Mouse (Mus musculus): Measurements from ENCODE around the gene Mosmo.
"Not testable (repeated sequence)": the region's sequence is repeated elsewhere in the genome, so short reads cannot be mapped to it uniquely, and the experiment has no call there.

Mosmo gene

DNA sequence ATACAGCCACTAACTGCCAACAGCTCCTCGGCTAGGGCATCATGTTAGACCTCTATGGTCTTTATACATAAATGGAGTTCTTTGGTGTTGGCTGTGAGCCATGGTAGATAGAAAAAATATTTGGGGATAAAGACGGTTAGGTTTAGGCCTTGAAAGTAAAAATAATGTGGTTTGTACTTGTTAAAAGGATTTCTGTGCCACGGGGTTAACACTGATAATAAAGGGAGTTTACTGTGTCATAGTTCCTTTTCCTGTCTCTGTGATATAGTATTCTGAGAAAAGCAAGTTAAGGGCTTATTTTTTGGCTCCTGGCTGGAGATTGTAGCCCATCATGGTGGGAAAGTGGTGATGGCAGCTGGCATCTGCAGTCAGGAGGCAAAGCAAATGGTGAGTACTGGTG is 26.5 kb downstream of the Mosmo start:
- DNase-seq (ENCODE audit: low spot score), result no peak

DNA sequence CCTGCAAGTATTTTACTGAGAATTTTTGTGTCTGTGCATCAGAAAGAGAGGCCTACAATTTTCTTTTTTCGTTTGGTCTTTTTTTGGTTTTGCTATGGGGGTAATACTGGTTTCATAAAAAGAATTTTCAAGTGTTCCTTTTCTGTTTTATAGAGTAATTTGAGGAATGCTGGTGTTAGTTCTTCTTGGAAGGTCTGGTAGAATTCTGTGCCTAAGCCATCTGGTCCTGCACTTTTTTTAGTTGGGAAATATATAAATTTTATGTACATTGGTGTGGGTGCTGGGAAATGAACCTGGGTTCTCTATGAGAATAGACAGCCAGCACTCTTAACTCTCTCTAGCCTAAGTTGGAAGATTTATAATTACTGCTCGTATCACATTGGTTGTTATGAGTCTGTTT is 34.7 kb downstream of the Mosmo start:
- DNase-seq (ENCODE audit: low spot score), result peak; percentile 28

DNA sequence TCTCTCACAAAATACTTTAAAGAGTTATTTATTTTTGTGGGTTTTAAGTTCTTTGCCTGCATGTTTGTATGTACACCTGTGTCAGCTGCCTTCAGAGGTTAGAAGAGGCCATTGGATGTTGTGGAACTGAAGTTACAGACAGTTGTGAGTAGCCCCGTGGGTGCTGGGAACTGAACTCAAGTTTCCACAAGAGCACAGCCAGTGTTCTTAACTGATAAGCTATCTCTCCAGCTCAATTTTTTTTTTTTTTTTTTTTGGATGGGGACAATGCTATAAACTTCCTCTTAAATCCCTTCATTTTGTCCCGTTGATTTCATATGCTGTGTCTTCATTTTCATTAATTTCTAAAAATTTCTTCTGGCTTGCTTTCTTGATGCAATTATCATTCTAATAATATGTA is 35.8 kb downstream of the Mosmo start:
- no peak for DNase-seq (ENCODE audit: low spot score)

DNA sequence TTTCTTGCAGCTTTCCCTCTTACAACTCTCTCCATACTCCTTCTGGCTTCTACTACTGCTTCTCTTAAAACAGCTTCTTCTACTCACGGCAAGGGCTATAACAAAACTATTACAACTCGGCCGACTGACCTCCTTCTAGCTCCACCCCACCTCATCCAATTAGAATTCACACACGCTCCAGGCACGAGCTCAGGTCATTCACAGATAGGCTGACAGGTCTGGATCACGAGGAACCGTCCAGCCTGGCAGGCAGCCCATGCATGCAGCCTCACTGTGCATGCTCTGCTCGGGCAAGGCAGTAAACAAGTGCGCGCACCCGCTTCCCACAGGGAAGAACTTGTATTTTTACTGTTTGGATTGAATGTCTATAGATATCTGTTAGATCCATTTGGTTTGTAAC is 36.5 kb downstream of the Mosmo start:
- not testable (repeated sequence) for DNase-seq (ENCODE audit: low spot score)

DNA sequence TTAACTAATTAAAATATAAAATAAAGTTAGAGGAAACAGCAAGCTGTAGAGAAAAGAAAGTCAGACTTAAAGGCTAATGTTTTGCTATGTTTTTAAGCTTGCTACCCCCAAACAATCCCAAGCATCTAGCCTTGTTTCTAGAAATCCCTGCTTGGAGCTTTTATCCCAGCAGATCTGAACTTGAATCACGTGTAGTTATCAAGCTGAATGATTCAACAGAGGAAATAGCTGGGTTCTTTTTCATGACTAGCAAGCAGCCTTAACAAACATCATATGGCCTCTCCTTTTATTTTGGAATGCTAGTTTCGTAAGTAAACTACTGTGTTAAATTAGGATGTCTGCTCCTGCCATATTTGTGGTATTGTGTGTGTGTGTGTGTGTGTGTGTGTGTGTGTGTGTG is 39.8 kb downstream of the Mosmo start:
- DNase-seq (ENCODE audit: low spot score), result no peak

DNA sequence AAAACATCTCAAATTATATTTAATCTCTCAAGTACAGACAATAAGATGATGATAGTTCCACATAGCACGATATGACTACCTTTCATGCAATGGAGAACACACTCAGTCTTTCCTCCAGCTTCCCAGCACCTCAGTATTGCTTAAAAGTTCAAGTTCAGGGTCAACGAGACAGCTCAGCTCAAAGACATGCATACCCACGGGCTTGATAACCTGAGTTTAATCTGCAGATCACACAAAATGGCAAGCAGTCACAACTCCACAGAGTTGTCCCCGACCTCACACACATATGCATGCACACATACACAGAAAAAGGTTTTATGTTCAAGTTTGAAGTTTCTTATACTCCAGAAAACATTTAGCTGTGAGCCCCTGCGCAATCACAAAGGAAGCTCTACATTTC is 43.6 kb downstream of the Mosmo start:
- DNase-seq (ENCODE audit: low spot score), result no peak

DNA sequence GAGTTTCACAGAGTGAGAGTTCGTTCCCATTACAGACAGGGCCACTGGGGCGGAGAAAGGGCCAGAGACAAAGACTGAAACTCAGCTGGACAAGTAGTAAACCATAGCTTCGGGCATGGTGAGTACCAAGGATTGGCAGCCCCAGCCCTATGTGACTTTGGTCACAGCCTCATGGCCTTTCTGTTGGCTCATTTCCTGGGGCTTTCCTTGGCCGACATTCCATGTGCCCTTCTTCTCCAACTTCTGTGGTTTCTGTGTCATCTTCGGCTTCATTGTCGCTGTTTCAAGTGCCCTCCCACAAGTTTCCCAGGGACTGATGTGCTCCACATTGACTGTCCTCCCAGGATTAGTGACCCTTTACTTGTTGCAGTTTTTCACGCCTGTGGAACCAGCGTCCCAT is 44.0 kb downstream of the Mosmo start:
- no peak for DNase-seq (ENCODE audit: low spot score)

DNA sequence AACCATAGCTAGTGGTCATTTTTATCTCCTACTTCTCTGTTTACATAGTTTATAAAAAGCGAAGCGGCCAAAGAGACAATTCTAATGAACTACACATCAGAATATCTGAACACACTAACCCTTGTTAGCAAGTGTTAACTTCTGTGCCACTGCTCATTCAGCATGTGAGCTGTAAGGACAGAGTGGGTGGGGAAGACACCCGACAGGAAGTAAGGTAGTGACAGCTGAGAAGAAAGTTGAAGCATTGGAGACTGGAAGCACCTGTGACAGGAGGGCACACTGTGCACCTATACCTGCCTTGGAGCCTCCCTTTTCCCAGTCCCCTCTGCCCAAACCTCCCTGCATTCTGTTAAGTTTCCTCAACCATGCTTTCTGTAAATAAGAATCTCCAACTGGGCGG is 44.6 kb downstream of the Mosmo start:
- DNase-seq (ENCODE audit: low spot score), result no peak

DNA sequence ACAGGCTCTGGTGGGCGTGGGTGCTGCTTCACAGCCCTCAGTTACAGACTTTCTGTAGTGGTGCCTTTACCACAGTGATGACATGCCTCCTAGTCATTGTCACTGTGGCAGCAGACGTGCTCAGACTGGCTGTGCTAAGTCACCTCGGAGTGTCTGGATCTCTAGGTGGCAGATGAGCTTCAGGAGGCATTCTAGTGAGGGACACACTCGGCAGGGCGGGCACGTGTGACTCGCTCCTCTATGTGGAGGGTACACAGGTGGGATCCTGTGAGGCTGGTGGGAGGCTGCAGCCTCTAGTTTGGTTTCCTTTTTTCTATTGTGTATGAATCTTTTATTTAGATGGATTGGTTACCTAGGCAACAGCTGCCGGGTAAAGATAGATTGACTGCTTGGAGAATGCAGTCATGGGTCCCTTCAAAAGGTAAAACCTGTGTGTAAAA is 45.4 kb downstream of the Mosmo start:
- peak; percentile 15 for DNase-seq (ENCODE audit: low spot score)

DNA sequence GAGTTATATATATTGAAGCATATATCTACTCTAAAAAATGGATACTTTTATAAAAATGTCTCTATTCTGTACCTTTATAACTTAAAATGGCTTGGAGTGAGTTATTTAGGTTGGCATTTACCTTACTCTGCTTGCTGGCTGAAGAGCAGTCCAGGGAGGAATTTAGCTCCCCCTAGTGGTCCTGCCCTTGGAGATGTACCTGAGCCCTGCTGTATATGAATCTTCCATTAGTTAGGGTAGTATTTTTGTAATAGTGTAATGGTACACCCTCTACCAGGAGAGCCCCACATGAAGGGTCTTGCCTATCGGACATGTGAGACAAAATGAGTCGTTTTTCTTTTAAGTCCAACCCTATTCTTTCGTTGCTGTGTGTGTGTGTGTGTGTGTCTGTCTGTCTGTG is 50.2 kb downstream of the Mosmo start:
- peak; percentile 21 for DNase-seq (ENCODE audit: low spot score)

DNA sequence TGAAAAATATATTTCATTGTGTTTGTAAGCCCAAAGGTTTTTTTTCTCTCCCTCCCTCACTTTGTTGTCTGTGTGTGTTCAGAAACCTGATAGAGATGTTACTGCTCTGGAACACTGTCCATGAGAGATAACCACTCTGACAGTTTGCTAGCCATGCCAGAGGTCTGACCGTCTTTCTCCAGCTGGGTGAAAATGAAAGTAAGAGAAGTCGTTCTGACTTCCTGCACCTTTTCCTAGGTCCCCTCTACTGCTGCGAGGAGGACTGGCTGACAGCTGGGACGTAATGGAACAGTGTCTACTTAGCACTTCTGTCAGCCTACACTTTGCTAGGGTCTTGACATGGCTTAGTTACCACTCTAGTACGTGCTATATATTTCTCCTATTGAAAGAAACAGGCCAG is 52.2 kb downstream of the Mosmo start:
- DNase-seq (ENCODE audit: low spot score), result no peak

DNA sequence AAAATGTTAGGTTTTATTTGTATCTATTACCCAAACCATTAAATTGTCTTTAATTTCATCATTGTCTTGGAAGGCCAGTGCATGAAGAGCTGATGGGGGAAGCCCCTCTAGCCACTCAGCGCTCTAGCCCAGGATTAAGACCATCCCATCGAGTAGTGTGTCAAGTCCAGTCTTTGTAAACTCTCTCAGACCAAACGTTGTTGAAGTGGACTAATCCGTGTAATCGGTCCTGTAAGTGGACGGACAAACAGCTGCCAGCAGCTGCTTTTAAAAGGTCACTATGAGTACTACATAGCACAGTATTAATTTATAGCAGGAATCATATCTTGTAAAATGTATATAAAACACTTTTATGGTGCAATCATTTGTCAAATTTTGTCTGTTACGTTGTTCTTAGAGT is 55.5 kb downstream of the Mosmo start:
- no peak for DNase-seq (ENCODE audit: low spot score)

DNA sequence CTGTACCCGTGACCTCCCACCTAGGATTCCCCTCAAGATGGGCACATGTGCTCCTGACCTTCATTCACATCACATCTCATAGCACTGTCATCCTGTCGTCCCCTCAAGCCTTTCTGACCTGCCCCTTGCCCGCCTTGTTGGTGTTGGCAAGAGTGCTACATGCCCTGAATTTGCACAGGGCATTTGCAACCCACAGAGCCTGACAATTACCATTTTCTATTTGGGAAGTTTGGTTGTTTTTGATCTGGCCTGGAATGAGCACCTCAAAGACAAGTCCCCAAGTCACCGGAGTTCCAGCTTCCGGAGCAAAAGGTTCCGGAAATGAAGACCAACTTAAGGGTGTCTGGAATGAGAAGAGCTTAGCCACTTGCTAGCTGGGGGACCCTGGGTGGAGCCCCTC is 61.6 kb downstream of the Mosmo start, which contains the start of gene Vwa3a:
Vwa3a (plus strand) TSS at position 301 of the 400 bp plus-strand sequence.
- no peak for DNase-seq (ENCODE audit: low spot score)

DNA sequence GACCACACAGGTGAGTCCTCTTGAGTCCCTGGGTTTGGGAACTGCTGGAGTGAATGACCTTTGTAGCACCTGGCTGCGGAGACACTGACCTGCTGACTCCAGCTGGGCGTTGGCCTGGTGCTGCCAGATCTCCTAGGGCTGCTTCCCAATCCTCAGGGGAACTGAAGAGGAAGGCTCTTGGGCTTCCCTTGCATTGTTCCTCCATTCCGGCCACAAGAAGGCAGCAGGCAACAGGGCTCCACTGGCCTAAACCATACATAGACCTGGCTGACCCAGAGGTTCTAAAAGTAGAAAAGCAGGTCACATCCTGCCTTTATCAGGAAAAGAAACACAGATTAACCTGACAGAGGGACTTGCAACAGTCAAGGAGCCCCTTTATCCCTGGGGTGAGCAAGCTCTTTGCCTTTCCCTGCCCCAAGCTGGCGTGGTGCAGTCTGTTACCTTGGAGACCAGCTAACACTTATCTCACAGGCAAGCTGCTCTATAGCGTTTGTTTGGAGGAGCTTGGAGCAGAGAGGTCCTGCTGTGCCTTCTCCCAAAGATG is 62.2 kb downstream of the Mosmo start:
- peak; percentile 41 for DNase-seq (ENCODE audit: low spot score)

DNA sequence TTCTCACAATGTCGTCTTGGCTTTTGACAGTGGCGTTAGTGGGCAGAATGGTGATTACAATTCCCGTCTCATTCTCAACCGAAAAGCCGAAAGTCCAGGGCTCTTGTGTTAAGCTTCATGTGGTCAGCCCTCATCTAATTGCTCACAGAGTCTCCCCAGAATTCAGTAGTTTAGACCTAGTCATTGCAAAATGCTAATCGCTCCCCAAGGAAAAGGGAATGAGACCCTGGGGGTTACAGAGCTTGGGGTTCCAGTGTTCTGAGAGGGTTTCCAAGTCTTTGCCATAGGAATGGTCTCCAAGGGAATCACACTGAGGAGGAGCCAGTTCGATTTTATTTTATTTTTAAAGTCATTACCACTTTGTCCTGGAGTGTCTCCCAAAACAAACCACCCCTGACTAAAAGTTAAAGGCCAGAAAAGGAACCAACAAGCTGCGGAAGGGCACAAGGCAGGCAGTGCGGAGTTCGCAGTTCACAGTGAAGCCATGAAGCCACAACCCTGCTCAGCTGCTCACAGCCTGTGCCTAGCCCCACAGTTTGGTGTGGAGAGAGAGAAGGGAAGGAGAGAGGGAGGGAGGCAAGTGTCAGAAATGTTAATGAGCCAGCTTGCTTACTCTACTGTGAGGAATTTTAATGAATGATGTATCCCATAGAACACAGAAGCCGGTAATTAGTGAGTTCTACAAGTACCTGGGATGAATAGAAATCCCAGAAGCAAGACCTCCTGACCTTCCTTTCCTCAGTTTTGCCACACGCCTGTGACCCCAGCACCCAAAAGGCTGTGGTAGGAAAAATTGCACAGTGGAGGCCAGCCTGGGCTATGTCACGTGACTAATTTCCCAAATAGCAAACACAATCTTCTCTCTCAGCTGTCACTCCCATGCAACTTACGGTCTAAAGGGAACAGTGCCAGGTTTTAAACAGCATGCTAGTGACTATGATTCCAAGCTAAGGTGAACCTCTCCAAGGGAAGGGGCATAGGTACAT is 66.2 kb downstream of the Mosmo start:
- no peak for DNase-seq (ENCODE audit: low spot score)

DNA sequence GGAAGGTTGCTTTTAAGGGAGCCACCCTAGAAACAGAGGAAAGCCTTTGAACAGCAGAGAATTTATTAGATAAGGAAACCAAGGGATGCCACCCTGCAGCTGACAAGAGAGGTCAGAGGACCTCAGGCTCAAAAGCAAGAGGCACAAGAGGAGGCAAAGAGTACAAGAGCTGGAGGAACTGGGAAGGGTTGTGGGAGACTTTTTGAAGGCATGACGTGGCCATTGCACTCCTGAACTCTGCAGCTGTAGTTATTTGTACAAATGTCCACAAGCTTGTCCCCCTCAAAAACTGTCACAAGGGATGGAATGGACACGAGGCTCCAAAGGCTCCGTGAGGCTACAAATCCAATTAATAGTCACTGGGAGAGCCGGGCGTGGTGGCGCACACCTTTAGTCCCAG is 67.2 kb downstream of the Mosmo start:
- no peak for DNase-seq (ENCODE audit: low spot score)

DNA sequence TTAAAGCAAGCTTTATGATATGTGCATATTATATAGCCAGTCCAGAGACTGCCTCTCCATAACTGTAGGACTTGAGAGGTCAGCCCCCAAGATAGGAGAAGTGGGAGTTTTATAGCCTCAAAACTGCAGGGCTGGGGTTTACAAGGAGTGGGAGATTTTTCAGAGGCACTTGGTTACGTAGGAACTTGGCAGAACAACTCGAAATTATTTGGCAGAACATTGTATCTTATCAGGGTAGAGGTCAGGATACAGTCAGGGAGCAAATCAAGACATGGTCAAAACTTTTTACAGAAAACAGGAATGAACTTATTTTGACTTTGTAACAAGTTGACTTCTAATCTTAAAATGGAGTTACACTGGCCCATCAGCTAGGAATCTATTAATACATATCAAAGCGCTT is 68.6 kb downstream of the Mosmo start:
- DNase-seq (ENCODE audit: low spot score), result no peak

DNA sequence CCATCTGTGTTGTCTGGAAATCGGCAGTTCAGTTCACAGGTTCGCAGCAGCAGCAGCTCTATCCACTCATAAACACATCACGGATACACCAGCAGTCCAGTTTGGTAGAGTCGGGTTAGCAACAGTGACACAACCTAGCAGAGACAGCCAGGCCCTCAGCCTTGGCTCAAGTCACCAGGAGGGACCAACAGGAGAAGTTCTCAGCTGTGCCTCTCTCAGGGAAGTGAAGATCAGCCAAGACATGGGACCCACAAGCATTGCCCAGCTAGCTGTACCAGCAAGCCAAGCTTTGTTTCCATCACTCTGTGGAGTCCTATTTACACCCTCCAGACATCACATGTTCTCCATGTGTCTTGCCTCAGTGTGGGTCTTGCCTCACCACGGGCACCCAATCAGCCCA is 69.4 kb downstream of the Mosmo start:
- DNase-seq (ENCODE audit: low spot score), result no peak

DNA sequence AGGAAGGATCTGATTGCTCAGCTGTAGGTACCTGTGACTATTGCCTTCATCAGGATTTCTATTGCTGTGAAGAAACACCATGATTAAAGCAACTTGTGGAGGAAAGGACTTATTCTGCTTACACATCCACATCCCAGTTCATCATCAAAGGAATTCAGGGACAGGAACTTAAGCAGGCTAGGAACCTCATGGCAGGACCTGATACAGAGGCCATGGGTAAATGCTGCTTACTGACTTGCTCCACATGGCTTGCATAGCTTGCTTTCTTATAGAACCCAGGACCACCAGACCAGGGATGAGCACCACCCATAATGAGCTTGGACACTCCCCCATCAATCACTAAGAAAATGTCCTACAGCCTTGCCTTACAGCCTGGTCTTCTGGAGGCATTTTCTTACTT is 71.1 kb downstream of the Mosmo start:
- no peak for DNase-seq (ENCODE audit: low spot score)

DNA sequence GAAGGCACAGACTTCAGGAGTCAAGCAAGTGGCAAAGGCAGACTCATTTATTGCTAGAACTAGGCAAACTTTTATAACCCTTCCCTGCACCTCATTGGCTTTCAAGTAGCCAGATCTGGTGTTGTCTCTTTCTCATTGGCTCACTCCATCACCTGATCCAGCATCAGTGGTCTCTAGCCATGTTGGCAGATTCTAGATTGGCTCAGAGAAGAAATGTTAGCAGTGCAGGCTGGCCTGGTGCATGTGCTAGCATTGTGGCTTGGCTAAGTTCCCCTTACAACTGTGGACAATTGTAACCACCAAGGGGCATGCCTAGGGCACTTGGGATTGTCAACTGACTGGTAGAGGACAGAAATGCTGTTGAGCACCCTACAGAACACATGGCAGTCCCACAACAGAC is 73.9 kb downstream of the Mosmo start:
- DNase-seq (ENCODE audit: low spot score), result no peak

DNA sequence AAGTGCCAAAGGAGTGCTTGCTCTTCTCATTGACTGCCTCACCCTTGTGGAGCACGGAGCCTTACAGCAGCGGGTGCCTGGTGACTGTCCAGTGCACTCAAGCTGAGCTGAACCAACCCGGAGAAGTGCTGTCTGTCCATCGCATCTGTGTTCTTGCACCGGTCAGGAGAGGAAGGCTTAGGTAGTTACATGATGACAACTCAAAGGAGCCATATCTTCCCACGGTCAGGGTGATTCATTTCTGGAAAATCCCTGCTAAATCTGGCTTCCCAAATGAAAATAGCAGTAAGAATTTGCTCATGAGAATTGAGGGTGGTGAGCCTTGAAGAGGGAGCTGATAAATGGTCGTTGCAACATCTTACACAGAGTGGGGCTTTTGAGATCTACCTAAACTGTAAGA is 74.5 kb downstream of the Mosmo start:
- DNase-seq (ENCODE audit: low spot score), result no peak

DNA sequence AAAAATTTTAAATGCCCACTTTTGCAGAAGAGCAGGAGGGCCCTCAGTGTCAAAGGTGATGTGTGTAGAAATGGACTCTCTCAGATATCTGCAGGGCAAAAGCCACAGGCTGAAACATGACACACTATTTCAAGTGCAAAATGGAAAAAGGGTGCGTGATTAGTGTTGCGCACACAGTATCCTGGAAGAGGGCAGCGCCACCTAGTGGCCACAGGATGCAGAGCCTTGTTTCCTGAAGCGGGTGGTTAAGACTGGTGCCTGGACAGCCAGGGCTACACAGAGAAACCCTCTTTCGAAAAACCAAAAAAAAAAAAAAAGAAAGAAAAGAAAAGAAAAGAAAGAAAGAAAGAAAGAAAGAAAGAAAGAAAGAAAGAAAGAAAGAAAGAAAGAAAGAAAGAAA is 77.3 kb downstream of the Mosmo start:
- peak; percentile 57 for DNase-seq (ENCODE audit: low spot score)

DNA sequence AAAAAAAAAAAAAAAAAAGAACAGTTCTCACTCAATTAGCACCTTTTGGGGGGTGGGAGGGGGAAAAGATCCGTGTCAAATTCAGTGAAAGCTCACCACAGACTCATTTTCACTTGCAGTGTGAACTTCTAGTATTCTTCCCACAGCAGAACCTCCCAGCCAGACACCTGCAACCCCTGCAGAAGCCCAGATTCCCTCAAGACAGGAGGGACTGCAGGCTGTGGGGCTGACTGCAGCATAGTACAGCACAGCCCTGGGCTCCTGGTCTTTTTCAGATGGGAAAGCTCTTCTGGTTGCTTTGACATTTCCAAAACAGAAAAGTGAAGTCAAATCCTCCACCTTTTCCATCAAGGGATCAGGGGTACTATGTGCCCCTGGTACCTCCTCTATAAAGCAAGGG is 90.0 kb downstream of the Mosmo start:
- no peak for DNase-seq (ENCODE audit: low spot score)

DNA sequence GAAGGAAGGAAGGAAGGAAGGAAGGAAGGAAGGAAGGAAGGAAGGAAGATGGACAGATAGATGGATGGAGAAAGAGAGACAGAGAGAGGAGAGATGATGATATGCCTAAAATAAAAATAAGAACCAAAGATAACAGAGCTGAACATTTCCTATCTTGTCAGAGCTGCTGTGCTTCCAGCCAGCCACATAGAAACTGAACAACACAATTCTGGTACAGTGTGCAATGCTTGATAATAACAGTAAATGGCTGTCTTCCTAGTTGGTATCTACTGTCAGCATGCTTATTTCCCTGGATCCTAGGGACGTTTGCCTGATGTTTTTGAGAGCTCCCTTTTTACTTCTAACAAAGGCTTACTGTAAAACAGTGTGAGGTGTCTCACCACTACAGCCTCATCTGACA is 94.0 kb downstream of the Mosmo start:
- no peak for DNase-seq (ENCODE audit: low spot score)
